Mouse (Mus musculus): ENCODE results near the gene Cyp39a1. TPM values are rescaled to one million over a fixed set of nuclear protein-coding genes. Genes with fewer than 3 reads are reported as not detected.

Cyp39a1 gene
- 22.0 and 23.8 TPM in 2 replicates for polyA plus RNA-seq (2015; fragmentation: Nextera tagmentation; extraction: Ambion mirVana)

GRCm38 (mm10) chr17:43667290-43667843 is at the start of gene Cyp39a1:
TSS of gene Cyp39a1 (plus strand) at chr17:43667425.

GRCm38 (mm10) chr17:43629496-43630426 is 37.5 kb upstream of the Cyp39a1 start, which contains the start of gene Tdrd6:
TSS of gene Tdrd6 (minus strand) at chr17:43630299.

DNA sequence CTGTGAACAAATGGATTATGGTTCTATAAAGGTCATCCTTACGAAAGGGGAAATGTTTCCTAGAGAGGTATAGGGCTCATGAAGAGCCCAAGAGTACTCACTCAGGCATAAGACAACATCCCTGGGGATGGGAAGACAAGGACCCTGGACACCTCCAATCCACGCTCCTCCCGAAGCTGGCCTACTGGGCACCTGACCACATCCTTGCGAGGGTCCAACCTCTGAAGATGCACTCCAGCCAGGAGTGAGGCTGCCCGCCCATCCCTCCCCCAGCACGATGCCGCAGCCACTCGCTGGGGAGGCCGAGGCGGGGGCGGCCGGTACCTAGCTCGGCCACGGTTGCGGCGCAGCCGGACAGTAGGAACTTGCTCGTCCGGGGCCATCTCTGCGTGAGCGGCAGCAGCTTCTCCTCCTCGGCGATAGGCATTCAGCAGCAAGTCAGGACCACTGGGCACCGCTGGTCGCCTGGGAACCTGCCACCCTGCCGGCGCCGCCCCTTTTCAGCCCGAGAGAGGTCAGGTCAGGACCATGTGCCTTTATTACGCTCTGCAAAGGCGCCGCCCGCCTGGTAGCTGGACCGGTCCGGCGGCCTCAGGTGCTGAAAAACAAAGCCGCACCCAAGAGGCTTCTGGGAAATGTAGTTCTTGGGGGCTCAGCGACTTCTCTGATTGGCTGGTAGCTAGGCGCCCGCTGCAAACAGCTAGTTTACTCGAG is 492 bp upstream of the Cyp39a1 start, which contains the start of gene Slc25a27:
Gene Slc25a27 (minus strand): TSS at position 639 of the 714 bp plus-strand sequence.

Other genes with a start within 250 kb of the Cyp39a1 start
- 0.46 and 0.68 TPM in 2 replicates for gene Mep1a, start 164.6 kb upstream of the Cyp39a1 start, polyA plus RNA-seq (2015; fragmentation: Nextera tagmentation; extraction: Ambion mirVana)
- gene Ankrd66, start 123.8 kb upstream of the Cyp39a1 start, polyA plus RNA-seq (2015; fragmentation: Nextera tagmentation; extraction: Ambion mirVana): 0.17 and 0.44 TPM in 2 replicates
- 20.5 and 26.5 TPM in 2 replicates for gene Pla2g7, start 99.3 kb upstream of the Cyp39a1 start, polyA plus RNA-seq (2015; fragmentation: Nextera tagmentation; extraction: Ambion mirVana)
- gene Tdrd6, start 37.1 kb upstream of the Cyp39a1 start, polyA plus RNA-seq (2015; fragmentation: Nextera tagmentation; extraction: Ambion mirVana): 0.02 and 0.36 TPM in 2 replicates
- gene Slc25a27, start 211 bp upstream of the Cyp39a1 start, polyA plus RNA-seq (2015; fragmentation: Nextera tagmentation; extraction: Ambion mirVana): 19.4 TPM in 2 replicates
- gene Rcan2, start 133.9 kb downstream of the Cyp39a1 start, polyA plus RNA-seq (2015; fragmentation: Nextera tagmentation; extraction: Ambion mirVana): 10.9 and 19.5 TPM in 2 replicates

All from adrenal gland, postnatal 0 days (tissue).